Mouse (Mus musculus): ENCODE measurements around the gene 4930523C07Rik. TPM values are rescaled to one million over a fixed set of nuclear protein-coding genes. Genes with fewer than 3 reads are reported as not detected.

Gene 4930523C07Rik
- polyA plus RNA-seq, 1 experiment from 2014 or later: 33.1 TPM

- DNase-seq (ENCODE audit: low read depth, low spot score) (no peak), ATAC-seq (no peak)
- CTCF ChIA-PET: no interaction called here
- POLR2A ChIA-PET: interaction anchor here (1.5 kb wide), 1 partner anchor 11 kb away, joined by 3 read pairs; no protein-coding TSS in a partner anchor
- H3K27me3 ChIP-seq: no peaks in the 10 kb centered on the region
- TF ChIP-seq CTCF (IDR thresholded peaks at IDR 0.05): no peak
- in situ Hi-C loops (cut with MboI; ENCODE audit: low pct_unique_long_range_greater_than_20kb): no loop called here
Measured at GRCm38 (mm10) chr1:160046786-160047185, 2.6 kb downstream of the 4930523C07Rik start.

GRCm38 (mm10) chr1:160047481-160047931, 3.3 kb downstream of the 4930523C07Rik start:
- ChIA-PET CTCF (interaction anchor here (1.0 kb wide), 1 partner anchor 10 kb away, joined by 3 read pairs; no protein-coding TSS in a partner anchor), POLR2A (interaction anchor here (0.7 to 1.5 kb wide), 2 partner anchors 10 to 79 kb away, joined by 3 read pairs; no protein-coding TSS in a partner anchor)
- no peaks in the 10 kb centered on the region for H3K27me3 ChIP-seq
- DNase-seq (ENCODE audit: low read depth, low spot score) (no peak), ATAC-seq (no peak)
- no peak for TF ChIP-seq CTCF (IDR thresholded peaks at IDR 0.05)
- in situ Hi-C loops (cut with MboI; ENCODE audit: low pct_unique_long_range_greater_than_20kb): no loop called here

GRCm38 (mm10) chr1:160049131-160049880, 5.1 kb downstream of the 4930523C07Rik start:
- no peak for TF ChIP-seq CTCF (IDR thresholded peaks at IDR 0.05)
- DNase-seq (ENCODE audit: low read depth, low spot score) (no peak), ATAC-seq (no peak)
- CTCF ChIA-PET: no interaction called here
- in situ Hi-C loops (cut with MboI; ENCODE audit: low pct_unique_long_range_greater_than_20kb): no loop called here
- POLR2A ChIA-PET: no interaction called here
- no peaks in the 10 kb centered on the region for H3K27me3 ChIP-seq

GRCm38 (mm10) chr1:160050898-160051297, 6.7 kb downstream of the 4930523C07Rik start:
- ATAC-seq (no peak), DNase-seq (ENCODE audit: low read depth, low spot score) (no peak)
- TF ChIP-seq CTCF (IDR thresholded peaks at IDR 0.05): no peak
- CTCF ChIA-PET: interaction anchor here (0.8 to 1.1 kb wide), 2 partner anchors 28 to 134 kb away, joined by 3 to 5 read pairs; no protein-coding TSS in a partner anchor
- POLR2A ChIA-PET: no interaction called here
- no peaks in the 10 kb centered on the region for H3K27me3 ChIP-seq
- in situ Hi-C loops (cut with MboI; ENCODE audit: low pct_unique_long_range_greater_than_20kb): loop anchor here (25.0 kb wide), 1 partner anchor 764 kb away; no protein-coding TSS in a partner anchor

GRCm38 (mm10) chr1:160052556-160053315, 8.6 kb downstream of the 4930523C07Rik start:
- DNase-seq (ENCODE audit: low read depth, low spot score): no peak

GRCm38 (mm10) chr1:160053510-160054305, 9.5 kb downstream of the 4930523C07Rik start:
- CTCF ChIA-PET: interaction anchor here (2.5 kb wide), 1 partner anchor 9 kb away, joined by 14 read pairs; the partner anchor contains the start of gene 4930523C07Rik
- TF ChIP-seq CTCF (IDR thresholded peaks at IDR 0.05): no peak
- POLR2A ChIA-PET: interaction anchor here (0.6 kb wide), 1 partner anchor 87 kb away, joined by 3 read pairs; no protein-coding TSS in a partner anchor
- H3K27me3 ChIP-seq: no peaks in the 10 kb centered on the region
- DNase-seq (ENCODE audit: low read depth, low spot score) (no peak), ATAC-seq (peak; percentile 85)
- in situ Hi-C loops (cut with MboI; ENCODE audit: low pct_unique_long_range_greater_than_20kb): loop anchor here (25.0 kb wide), 1 partner anchor 766 kb away; no protein-coding TSS in a partner anchor

More at GRCm38 (mm10) chr1:160052556-160053315, 8.6 kb downstream of the 4930523C07Rik start:
- ChIA-PET POLR2A (interaction anchor here (0.6 to 0.7 kb wide), 2 partner anchors 29 to 86 kb away, joined by 3 read pairs; no protein-coding TSS in a partner anchor), CTCF (interaction anchor here (2.5 kb wide), 1 partner anchor 8 kb away, joined by 14 read pairs; the partner anchor contains the start of gene 4930523C07Rik)
- H3K27me3 ChIP-seq: no peaks in the 10 kb centered on the region
- no peak for ATAC-seq
- in situ Hi-C loops (cut with MboI; ENCODE audit: low pct_unique_long_range_greater_than_20kb): loop anchor here (25.0 kb wide), 1 partner anchor 765 kb away; no protein-coding TSS in a partner anchor
- TF ChIP-seq CTCF (IDR thresholded peaks at IDR 0.05): no peak

- in situ Hi-C loops (cut with MboI; ENCODE audit: low pct_unique_long_range_greater_than_20kb): loop anchor here (25.0 kb wide), 1 partner anchor 767 kb away; no protein-coding TSS in a partner anchor
- no peak for DNase-seq (ENCODE audit: low read depth, low spot score)
- no peaks in the 10 kb centered on the region for H3K27me3 ChIP-seq
- no peak for TF ChIP-seq CTCF (IDR thresholded peaks at IDR 0.05)
- POLR2A ChIA-PET: no interaction called here
- no peak for ATAC-seq
- CTCF ChIA-PET: interaction anchor here (2.5 kb wide), 1 partner anchor 10 kb away, joined by 14 read pairs; the partner anchor contains the start of gene 4930523C07Rik
Measured at GRCm38 (mm10) chr1:160054366-160055078, 10.3 kb downstream of the 4930523C07Rik start.

- ChIA-PET CTCF (interaction anchor here (0.9 to 1.5 kb wide), 3 partner anchors 10 to 19 kb away, joined by 3 read pairs; partner anchors contain the start of gene 4930523C07Rik), POLR2A (interaction anchor here (0.7 to 1.1 kb wide), 2 partner anchors 11 to 41 kb away, joined by 3 read pairs; no protein-coding TSS in a partner anchor)
- ATAC-seq: peak; percentile 80
- TF ChIP-seq CTCF (IDR thresholded peaks at IDR 0.05): no peak
- H3K27me3 ChIP-seq: no peaks in the 10 kb centered on the region
- peak; percentile 76 for DNase-seq (ENCODE audit: low read depth, low spot score)
- in situ Hi-C loops (cut with MboI; ENCODE audit: low pct_unique_long_range_greater_than_20kb): loop anchor here (25.0 kb wide), 1 partner anchor 770 kb away; no protein-coding TSS in a partner anchor
Measured at GRCm38 (mm10) chr1:160057657-160058056, 13.5 kb downstream of the 4930523C07Rik start.

GRCm38 (mm10) chr1:160059908-160060307, 15.7 kb downstream of the 4930523C07Rik start:
- DNase-seq (ENCODE audit: low read depth, low spot score) (no peak), ATAC-seq (no peak)
- no peaks in the 10 kb centered on the region for H3K27me3 ChIP-seq
- ChIA-PET CTCF (interaction anchor here (0.9 to 2.0 kb wide), 3 partner anchors 10 to 148 kb away, joined by 3 to 5 read pairs (median 3); no protein-coding TSS in a partner anchor), POLR2A (interaction anchor here (0.6 kb wide), 2 partner anchors 165 to 620 kb away, joined by 4 read pairs; no protein-coding TSS in a partner anchor)
- TF ChIP-seq CTCF (IDR thresholded peaks at IDR 0.05): no peak
- in situ Hi-C loops (cut with MboI; ENCODE audit: low pct_unique_long_range_greater_than_20kb): loop anchor here (5.0 to 25.0 kb wide), 2 partner anchors 173 to 773 kb away; no protein-coding TSS in a partner anchor
